Mouse (Mus musculus) gonadal fat pad, adult 2 months (tissue): ENCODE data around the gene Lgals2. TPM values are rescaled to one million over a fixed set of nuclear protein-coding genes. Genes with fewer than 3 reads are reported as not detected.
"Not testable (repeated sequence)": the region's sequence is repeated elsewhere in the genome, so short reads cannot be mapped to it uniquely, and the experiment has no call there.

Experiments
- DNase-seq: peaks from one replicate; pipeline ENCODE4 v3.0.0-alpha.2; 2012; ENCODE audit warnings: low read depth
- polyA plus RNA-seq: library from polyadenylated mRNA; depleted of rRNA; stranded (reverse); fragments of >200 nt; gene quantifications from 2 replicates; pipeline ENCODE4 v1.2.3, GENCODE M21; 2012; rRNA removed

Gene Lgals2
- 2.4 and 5.9 TPM in 2 replicates for polyA plus RNA-seq

DNA sequence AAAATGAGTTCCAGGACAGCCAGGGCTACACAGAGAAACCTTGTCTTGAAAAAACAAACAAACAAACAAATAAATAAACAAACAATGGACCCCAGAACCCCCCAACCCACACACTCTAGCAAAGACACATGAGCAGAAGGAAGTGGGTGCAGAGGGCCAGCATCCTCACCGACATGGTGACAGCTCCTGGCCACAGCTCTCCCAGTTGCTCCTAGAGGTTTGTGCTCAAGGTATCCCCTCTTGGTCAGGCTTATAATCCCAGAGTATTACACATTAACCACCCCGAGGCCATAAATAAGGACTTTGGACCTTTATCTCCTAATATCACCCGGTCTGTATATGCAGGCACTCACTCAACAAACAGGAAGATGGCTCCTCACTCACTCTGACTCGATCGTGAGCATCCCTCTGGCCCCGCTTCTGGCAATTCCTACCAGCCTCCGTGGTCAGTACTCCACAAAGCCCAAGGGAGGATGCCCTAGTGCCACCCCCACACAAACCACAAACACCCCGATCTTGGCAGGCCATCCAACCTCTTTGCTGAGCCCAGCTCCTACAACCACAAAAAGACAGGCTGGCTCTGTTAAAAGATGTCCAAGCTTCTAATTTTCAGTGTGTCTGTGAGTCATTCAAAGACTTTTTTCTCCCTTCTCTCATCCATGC is at the start of gene Lgals2:
TSS of gene Lgals2 (minus strand) at position 227 of the 663 bp plus-strand sequence.
- DNase-seq: no peak

GRCm38 (mm10) chr15:78903243-78903642 is 47.9 kb upstream of the Lgals2 start:
- DNase-seq: no peak

DNA sequence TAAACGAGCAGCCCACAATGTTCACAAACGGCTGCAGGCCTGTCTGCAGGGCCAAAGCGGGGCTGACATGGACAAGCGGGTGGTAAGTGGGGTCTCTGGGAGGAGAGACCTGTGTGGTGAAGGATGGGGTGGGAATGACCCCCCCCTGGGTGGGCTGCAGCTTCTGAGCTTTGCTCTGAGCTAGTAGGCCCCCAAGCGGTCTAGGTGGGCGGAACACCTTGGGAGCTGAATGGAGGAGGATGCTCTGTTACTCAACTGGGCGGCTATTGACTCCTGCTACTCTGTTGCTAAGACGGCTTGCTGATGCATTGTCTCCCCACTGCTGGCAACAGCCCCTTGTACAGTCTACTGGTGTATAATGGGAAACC is 46.1 kb upstream of the Lgals2 start:
- DNase-seq: no peak

DNA sequence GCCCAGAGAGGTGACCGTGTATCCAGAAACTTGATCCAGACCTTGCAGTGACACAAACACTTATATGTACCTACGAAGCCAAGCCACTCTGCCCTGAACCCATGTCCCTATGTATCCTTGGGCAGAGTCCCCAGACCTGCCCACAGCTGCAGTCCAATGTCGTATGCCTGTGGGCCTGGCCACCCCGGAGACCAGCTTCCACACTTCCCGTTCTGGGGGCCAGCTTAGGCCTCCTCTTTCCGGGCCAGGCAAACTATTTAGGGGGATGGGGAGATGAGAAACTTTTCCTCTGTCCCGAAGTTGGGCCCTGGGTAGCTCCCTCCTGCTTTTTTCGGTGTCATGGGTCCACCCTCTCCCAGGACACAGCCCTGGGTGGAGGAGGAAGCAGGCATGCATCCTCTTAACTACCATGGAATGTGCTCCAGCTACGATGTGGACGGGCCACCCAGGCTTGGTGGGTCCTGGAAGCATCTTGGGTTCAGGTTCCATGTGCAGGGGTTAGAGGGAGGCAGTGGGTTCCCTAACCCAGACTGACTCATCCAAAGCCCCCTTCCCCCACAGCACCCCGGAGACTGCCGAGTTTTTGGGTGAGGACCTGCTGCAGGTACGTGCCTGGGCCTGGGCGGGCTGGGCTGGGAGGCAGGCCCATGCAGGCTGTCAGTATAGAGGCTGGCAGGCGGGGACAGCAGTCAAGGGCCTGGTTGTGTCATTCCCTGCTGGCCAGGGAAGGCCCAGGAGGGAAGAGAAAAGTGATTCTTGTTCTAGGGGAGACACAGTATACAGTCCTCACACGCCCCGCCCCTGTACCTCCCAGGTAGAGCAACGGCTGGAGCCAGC is 45.5 kb upstream of the Lgals2 start:
- no peak for DNase-seq

DNA sequence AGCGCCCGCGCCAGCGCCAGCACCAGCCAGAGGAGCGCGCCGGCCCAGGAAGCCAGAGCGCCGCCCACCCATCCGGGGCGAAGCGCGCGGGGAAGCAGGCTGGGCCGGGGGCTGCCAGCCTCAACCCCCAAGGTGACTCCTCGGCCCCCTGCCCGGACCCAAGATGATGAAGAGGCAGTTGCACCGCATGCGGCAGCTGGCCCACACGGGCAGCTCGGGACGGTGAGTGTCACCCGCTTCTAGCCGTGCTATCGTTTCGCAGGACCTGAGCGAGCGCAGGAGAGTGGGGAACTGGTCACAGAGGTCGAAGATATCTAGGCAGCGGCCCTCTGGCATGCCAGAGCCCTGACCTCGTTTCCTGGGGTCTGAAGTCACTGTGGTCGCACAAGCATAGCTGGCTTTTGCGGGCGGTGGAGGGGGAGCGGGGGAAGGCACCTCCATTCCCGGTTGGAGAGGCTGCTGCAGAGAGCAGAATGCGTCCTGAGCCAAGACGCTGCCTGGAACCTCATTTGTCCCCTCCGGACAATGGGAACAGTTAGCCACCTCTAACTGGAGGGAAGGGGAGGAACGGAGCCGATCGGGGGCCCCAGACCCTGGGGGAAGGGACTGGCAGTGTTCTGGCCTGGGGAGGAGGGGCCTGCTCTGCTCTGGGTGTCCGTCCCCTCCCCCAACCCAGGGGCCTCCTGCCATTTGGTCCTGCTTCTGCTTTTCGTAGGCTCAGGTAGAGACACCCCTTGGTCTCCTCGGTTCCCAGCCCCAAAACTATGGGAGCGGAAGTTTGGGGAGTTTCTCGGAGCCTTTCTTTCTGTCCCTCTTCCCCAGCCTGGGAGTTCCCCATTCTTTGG is 44.6 kb upstream of the Lgals2 start, which contains the start of gene Sh3bp1:
TSS of gene Sh3bp1 (plus strand) at position 29 of the 845 bp plus-strand sequence.
- DNase-seq: no peak

- no peak for DNase-seq
These were observed 44.0 kb upstream of the Lgals2 start, which contains the start of gene Gm49510 for GRCm38 (mm10) chr15:78899409-78899739. Gm49510 (plus strand) TSS chr15:78899667.

- no peak for DNase-seq
These were observed 43.2 kb upstream of the Lgals2 start for GRCm38 (mm10) chr15:78898507-78899001.

- no peak for DNase-seq
These were observed 42.2 kb upstream of the Lgals2 start for GRCm38 (mm10) chr15:78897488-78897887.

DNA sequence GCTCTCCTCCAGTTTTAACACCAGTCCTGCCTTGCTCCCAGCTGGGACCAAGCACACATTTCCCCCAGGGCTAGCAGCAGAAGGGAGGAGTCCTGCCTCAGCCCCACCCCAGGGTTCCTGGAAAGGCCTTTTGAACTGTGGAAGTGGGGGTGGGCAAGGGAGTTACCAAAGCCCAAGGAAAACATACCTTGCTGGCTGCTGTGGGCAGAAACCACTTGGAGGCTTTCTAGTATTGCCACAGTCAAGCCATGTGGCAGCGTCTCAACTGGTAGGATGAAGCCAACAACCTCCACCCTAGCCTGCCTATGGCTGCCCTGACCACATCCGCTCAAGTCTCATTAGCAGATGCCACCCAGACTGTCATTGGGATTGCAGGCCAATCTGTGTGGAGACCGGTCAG is 40.8 kb upstream of the Lgals2 start:
- DNase-seq: no peak

GRCm38 (mm10) chr15:78895741-78896140 is 40.4 kb upstream of the Lgals2 start:
- no peak for DNase-seq

- no peak for DNase-seq
These were observed 39.4 kb upstream of the Lgals2 start for GRCm38 (mm10) chr15:78894726-78895125.

DNA sequence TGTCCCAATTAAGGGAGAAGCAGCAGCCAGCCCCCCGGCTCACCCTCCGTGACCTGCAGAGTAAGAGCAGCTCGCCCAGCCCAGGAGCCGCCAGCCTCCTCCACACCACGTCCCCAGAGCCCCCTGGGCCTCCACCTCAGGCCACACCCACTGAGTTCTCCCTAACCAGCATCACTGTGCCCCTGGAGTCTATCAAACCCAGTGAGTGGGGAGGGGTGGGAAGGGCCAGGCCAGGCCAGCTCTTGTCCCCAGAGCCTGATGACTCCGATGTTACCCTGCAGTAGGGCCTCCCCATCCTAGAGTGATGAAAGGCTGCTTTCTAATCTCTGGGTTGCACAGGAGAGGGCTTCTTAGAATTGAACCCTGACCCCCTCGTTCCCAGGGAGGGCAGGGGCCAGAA is 37.1 kb upstream of the Lgals2 start:
- DNase-seq: no peak

DNA sequence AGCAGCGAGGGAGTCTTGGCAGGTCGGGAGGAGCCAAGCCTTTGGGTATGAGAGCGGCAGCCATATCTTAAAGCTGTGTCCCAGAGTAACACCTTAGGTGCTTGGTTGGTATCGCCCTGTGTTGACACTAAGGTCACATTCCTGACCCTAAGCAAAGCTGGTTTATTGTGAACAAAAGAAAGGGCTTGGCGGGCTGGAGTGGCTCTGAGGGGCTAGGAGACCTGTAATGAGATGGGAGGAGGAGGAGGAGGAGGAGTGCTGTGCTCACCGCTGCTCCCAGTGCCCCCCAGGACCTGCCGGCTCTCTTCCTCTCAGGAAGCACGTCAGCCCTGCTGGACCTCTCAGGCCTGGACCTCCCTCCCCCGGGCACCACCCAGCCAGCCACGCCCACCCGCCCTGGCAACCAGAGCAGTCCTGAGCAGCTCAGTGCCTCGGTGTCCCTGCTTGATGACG is 34.1 kb upstream of the Lgals2 start:
- DNase-seq: no peak

DNA sequence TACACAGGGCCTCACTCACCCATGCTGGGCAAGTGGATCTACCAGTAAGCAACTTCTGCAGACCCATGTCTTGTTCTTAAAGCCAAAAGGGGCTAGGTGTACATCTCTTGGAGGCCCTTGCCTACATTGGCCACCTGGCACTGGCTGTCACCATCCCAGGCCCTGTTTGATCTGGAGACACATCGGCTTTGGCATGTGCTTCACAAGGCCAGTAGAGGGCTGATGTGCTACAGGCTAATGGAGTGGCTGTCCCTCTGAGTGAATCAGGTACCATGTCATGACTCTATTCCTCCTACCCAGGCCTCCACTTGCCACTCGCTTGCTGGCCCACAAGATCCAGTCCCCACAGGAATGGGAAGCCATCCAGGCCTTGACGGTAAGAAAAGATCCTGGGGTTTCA is 26.5 kb upstream of the Lgals2 start:
- DNase-seq: no peak

- no peak for DNase-seq
These were observed 25.1 kb upstream of the Lgals2 start for GRCm38 (mm10) chr15:78880432-78880831.

- not testable (repeated sequence) for DNase-seq
These were observed 23.6 kb upstream of the Lgals2 start for GRCm38 (mm10) chr15:78878792-78879516.

GRCm38 (mm10) chr15:78877810-78878390 is 22.6 kb upstream of the Lgals2 start:
- no peak for DNase-seq

- DNase-seq: peak; percentile 87
These were observed 21.9 kb upstream of the Lgals2 start, which contains the start of gene Gga1 for GRCm38 (mm10) chr15:78876991-78877809. Gga1 (plus strand) TSS chr15:78877190.

- peak; percentile 93 for DNase-seq
These were observed 20.9 kb upstream of the Lgals2 start for GRCm38 (mm10) chr15:78876258-78876696.

GRCm38 (mm10) chr15:78875537-78875936 is 20.2 kb upstream of the Lgals2 start:
- DNase-seq: no peak
